Mouse (Mus musculus) liver, embryonic 14.5 days (tissue): ENCODE data around the gene Wasl.

Experiments used
- CTCF ChIP-seq: IDR thresholded peaks from 2 replicates; pipeline ENCODE4 v1.5.1; 2016; ENCODE audit warnings: antibody characterized with exemption, low read depth, control low read depth
- EP300 ChIP-seq: IDR thresholded peaks from 2 replicates; pipeline ENCODE4 v1.6.1; 2016; ENCODE audit warnings: antibody characterized with exemption, low read depth

- TF ChIP-seq CTCF (no peak), EP300 (no peak)
Observed at GRCm38 (mm10) chr6:24564081-24564480, 100.7 kb downstream of the Wasl start.
